Mouse (Mus musculus): ENCODE measurements around the gene Mlip.
"Not testable (repeated sequence)": the region's sequence is repeated elsewhere in the genome, so short reads cannot be mapped to it uniquely, and the experiment has no call there.

Gene Mlip

DNA sequence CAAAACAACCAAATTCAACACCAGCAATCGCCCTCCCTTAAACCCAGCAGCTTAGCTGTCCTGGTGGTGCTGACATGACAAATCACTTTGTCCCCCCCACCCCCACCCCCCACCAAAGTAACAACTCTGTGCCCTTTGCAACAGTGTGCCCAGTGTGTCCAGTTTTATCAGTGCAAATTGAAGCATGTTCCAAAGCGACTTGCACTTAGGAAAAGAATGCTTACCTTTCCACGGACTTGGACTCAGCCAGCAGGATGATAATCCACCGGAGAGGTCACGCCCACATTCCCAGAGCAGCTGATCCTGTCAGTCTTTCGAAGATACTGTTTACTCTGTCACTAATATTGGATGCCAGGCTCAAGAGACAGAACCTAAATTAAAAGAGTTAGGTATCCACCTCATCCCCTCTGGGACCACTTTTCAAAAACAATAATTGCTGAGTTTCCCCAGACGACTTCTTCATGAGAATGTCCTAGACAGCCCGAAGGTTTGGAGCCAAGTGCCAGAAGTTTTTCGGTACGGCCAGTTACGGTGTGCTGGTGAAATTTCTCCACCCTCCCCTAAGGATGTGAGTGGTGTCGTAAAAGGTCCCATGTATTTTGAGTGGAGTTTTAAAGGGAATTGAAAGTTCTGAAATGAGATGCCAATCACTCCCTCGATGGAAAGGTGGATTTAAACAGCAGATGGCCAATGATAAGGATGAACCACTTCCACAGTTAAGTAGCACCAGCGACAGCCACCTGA, at the start of gene Mlip:
Gene Mlip, minus strand, starts transcription at position 538 of the 744 bp plus-strand sequence.
- DNase-seq (ENCODE audit: low read depth, low spot score) = no peak

GRCm38 (mm10) chr9:77399801-77400200, 47.0 kb upstream of the Mlip start:
- DNase-seq (ENCODE audit: low read depth, low spot score) = no peak

DNA sequence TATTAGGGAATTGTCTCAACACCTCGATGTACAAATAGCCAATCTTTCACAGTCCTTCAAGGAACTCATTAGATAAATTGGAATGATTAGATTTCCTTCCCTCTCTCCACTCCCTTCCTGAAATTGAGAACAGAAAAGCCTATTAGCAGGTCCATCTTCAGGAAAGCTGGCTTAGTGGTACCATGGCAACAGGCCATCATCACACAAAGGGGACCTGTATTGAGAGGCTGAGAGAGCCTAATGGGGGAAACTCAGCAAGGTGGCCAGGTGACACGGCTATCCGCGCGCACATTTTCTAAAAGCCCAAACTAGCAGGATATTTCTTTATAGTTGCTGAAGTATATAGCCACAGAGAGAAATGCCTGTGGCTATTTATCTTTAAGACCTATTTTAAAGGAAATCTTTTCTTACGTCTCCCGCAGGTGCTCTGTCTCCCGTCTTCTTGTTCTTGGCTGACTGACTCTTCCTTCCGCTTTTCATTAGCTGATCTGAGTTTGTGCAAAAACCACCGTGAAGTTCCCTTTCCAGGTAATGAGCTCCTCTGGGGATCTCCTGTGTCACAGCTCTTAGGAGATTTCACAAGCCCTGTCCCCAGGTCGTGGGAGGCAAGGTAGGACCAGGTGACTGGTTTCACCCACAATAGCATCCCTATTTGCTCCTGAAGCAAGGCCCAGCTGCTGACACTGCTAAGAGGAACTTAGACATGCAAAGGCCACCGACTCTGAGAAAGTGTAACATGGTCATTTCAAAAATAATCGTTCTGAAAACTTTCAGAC, 46.3 kb upstream of the Mlip start:
- peak; percentile 57 for DNase-seq (ENCODE audit: low read depth, low spot score)

DNA sequence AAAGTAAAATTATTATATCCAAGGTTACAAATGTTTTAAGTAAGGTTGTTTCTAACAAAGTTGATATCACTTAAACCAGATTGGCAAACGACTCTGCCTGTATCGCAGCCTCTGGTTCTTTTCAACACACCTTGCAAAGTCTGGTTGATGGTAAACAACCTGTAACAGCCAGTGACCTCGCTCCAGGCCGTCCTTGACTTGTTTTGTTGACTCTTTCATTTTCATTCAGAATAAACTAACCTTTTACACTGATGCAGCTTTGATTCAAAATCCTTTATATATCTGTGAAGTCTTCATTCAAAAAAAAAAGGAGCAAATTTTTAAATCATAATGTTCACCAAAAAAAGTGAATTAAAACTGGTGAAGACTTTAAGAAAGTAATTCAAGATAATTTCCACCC, 44.3 kb upstream of the Mlip start:
- DNase-seq (ENCODE audit: low read depth, low spot score) = no peak

DNA sequence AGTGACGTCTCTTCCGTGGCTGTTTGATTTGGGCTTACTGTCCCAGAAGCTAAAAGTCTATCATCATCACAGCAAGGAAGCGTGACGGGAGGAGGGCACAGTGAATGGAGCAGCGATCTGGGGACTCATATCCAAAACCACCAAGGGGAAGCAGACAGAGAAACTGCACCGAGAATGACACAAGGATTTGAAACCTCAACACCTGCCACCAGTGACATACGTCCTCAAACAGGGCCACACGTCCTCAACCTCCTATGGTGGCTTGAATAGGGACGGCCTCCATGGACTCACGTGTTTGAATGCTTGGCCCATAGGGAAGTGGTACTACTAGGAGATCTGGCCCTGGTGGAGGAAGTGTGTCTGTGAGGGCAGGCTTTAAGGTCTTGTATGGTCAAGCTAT, 38.5 kb upstream of the Mlip start:
- DNase-seq (ENCODE audit: low read depth, low spot score) = no peak

DNA sequence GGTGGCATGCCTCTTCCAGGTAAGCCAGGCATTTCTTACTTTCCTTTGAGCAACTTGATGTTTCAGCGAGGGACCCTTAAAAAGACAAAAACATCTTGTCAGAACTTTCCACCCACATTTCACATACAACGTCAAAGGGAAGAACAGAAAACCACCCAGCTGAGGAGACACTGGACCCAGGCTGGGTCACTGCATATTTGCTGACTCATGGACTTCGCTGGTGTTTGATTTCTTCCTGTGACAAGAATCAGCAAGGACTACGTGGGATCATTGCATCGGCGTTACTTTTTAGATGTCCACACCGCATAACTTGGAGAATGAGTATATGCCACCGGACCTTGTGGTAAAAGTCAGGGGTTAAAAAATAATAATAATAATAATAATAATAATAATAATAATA, 36.2 kb upstream of the Mlip start:
- DNase-seq (ENCODE audit: low read depth, low spot score) = no peak

DNA sequence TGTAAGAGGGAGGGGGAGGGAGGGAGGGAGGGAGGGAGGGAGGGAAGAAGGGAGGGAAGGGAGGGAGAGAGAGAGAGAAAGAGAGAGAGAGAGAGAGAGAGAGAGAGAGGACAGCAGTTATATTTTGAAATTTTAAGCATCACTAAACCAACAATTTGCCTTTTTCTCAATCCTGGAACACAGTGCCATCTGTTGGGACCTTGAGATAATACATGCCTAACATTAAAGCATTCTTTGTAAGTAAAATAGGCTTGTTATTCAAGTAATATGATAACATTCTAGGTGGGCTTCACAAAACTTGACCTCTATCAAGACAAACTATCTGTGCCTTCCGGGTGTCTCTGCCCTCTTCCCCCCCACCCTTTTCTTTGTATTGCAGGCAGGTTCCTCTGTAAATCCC, 34.0 kb upstream of the Mlip start:
- no peak for DNase-seq (ENCODE audit: low read depth, low spot score)

DNA sequence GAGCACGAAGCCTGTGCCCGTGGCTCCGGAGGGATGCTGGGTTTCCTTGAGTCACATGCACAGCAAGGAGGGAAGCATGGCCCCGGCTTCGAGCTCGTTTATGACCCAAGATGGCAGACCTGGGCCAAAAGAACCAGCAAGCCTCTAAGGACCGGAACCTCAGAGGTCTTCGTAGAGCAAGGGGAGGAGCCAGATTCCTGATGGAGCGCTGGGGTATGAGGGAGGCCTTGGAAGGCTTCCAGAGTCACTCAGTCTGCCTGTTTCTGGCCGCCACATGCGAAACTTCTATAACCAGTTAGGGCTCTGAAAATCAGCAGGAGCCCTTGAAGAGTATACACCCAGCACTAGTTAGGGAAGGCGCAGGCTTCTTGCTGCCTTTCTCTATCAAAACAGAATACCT, 32.8 kb upstream of the Mlip start:
- DNase-seq (ENCODE audit: low read depth, low spot score) = no peak

GRCm38 (mm10) chr9:77384651-77385050, 31.9 kb upstream of the Mlip start:
- no peak for DNase-seq (ENCODE audit: low read depth, low spot score)

DNA sequence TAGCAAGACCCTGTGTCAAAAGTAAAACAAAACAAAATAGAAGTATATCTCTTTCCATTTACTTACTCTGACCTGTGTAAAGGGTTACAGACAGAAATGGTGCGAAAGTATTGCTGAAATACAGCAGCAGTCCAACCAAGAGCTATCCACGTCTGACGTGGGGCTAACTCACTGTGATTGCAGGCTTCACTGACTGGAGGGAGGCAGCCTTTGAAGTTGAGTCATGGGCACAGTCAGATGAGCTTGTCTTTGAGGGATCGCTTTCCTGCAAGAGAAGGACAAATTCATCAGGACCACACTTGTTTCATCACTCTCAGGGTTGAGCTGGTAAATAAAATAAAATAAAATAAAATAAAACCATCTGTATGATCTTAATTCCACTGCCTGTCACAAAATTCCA, 31.2 kb upstream of the Mlip start:
- DNase-seq (ENCODE audit: low read depth, low spot score) = no peak

DNA sequence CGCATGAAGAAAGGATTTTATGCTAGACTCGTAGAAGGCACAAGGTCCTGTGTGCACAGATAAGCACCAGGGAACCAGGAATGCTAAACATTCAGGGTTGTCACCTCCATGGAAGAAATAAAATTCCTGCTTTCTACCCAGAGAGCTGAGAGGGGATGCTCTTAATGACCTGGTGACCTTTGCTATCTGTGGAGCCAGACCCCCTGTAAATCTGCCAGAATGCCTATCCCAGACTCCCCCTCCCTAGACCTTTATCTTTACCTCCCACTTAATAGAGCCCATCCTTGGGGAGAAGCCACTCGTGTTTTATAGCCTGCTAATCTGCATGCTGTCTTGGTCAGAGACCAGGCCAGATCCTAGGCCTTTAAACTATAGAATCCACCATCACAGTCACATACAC, 29.7 kb upstream of the Mlip start:
- DNase-seq (ENCODE audit: low read depth, low spot score) = no peak

DNA sequence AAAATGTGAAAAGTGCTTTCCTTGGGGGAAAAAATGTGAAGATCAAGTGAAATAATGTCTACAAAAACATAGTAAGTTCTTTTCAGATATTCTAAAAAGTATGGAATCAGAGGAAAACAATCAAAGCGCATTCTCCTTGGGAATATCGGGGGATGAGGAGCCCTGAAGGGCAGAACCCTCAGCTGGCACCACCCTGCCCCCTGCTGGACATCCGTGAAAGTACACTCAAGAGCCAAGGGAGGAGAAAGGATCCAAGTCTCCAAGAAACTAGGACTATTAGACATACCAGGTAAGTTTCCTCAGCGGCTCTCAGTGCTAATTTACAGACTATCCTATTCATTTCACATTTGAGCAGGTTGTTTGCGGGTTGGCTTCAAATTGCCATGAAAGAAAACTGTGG, 28.8 kb upstream of the Mlip start:
- DNase-seq (ENCODE audit: low read depth, low spot score) = peak; percentile 47

- peak; percentile 35 for DNase-seq (ENCODE audit: low read depth, low spot score)
These were observed 26.9 kb upstream of the Mlip start for GRCm38 (mm10) chr9:77379625-77380024.

GRCm38 (mm10) chr9:77377696-77378095, 24.9 kb upstream of the Mlip start:
- DNase-seq (ENCODE audit: low read depth, low spot score) = no peak

GRCm38 (mm10) chr9:77377082-77377481, 24.3 kb upstream of the Mlip start:
- no peak for DNase-seq (ENCODE audit: low read depth, low spot score)

DNA sequence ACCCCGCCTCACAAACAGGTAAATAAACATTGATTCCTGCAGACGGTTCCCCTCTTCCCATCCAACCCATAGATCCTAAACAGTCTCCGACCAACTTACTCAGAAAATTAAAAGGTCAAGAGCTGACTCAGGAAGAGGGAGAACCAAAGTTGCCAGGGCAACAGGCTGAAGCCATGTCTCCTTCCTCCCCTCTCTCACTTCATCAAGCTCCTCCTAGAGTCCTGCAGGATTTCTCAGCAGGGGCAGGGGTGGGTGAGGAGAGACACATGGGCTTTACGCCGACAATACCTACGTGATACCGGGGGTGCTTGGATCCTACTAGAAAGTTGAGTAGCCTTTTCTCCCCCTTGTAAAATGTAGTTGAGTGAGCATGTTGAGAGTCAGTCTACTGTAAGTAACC, 23.8 kb upstream of the Mlip start:
- no peak for DNase-seq (ENCODE audit: low read depth, low spot score)

GRCm38 (mm10) chr9:77370706-77371105, 17.9 kb upstream of the Mlip start:
- DNase-seq (ENCODE audit: low read depth, low spot score) = no peak

DNA sequence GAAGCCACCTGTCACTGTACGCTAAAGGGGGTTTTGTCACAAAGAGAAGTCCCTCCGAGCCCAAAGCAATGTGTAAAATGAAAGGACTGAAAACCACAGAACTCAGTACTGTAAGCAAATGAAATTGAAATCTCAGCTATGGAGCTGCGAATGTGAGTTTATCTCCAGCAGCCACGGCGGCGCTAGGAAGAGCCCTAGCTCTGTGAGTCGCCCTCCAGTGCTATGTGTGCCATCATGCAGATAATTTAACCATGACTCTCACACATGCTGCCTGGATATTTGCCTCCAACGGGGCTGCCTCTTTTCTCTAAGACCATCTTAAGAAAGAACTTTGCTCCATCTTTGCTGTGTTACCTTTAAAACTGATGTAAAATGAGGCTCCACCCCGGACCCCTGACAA, 16.5 kb upstream of the Mlip start:
- DNase-seq (ENCODE audit: low read depth, low spot score) = no peak

DNA sequence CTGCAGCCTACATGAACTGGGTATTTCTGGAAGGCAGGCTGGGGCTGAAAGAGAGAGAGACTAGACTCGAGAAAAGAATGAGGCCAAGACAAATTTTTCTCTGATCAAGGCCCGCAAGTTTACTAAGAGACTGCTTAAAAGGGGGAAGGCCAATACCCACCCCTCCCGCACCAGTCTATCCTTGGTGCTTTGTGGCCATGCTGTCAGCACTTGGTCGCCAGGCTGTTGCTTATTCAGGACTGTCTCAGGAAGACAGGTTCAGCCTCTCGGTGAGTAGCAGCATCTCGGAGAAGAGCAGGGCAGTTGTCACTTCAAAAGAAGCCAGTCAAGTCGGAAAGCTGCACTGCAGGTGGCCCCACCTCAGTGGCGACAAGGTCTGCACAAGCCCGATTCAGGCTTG, 11.9 kb upstream of the Mlip start:
- not testable (repeated sequence) for DNase-seq (ENCODE audit: low read depth, low spot score)

DNA sequence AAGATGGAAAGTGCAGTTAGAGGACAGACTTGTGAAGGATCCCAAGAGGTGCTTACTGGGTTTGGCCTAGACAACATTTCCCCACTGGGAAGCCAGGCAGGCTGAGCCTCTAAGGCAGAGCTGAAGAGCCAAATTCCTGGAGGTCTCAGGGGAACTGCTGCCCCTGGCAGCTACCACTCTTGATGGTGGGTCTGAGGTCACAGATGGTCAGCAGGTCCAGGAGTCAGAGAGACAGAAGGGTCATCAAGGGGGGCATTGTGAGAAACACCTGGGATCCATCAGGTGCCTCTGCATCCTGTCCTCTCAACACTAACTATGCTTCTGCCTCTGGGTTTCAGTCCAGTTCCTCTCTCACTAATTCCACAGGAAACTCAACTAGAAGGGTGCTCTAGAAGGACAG, 10.1 kb upstream of the Mlip start:
- no peak for DNase-seq (ENCODE audit: low read depth, low spot score)

DNA sequence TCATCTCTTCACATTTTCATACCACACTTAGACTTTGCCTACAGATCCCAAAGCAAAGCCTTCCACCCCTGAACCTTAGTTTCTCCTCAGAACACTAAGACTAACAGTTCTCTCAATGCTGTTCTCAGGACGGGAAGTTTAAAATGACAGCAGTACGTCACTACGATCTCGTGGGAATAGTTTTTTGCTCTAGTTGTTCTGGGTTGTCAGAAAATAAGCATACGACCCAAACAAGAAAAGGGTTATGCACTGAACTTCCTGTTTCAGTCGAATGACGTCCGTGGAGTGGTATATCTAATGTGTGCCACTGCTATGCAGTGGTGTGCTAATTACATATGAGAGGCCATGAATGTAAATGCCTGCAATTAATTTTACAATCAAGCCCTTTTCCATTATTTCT, 7.9 kb upstream of the Mlip start:
- no peak for DNase-seq (ENCODE audit: low read depth, low spot score)

DNA sequence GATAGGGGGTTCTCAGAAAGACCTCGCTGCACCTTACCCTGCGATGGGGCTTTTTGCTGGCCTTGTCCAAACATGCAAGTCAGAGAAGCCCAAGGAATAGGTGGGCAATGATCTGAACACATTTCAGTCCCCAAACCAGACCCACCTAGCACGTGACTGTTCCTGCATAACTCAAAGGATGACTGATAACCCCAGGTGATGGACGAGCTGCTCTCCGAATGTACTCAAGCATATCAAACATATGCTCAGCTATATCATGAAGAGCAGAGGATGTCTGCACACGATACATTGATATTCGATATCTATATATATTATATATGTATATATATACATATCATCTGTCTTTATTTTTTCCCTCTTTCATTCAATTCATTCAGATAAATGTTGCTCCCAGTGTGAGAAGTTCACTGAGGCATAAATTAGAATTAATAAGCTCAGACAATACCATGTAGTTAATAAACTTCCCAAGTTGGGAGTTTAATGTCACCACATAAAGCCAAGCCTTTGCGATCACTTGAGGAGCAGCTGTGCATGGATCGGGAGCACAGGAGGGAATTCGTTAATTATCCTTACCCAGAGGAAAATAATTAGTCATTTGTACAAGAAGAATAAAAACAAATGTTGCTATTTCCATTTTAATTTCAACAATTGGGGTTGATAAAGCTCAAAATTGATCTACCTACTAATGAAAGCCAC, 6.7 kb upstream of the Mlip start:
- no peak for DNase-seq (ENCODE audit: low read depth, low spot score)

DNA sequence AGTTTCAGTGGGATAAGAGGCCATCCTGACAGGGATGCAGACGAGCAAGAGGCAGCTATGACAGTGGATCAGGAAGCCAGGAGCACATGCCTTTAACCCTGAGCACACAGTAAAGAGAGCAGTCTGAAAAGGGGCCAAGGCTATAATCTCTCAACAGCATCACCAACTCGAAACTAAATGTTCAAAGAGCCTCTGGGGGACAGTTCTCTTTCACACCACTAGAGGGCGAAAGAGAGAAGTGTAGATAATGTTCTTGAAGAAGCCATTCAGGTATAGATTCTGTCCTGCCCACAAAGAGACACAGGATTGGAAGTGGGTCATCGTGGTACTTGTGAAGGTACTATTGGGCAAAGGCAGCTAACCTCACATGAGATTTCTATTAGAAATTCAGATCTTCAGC, 1.2 kb upstream of the Mlip start:
- DNase-seq (ENCODE audit: low read depth, low spot score) = no peak

All from retina, postnatal 7 days (tissue).